Mouse (Mus musculus): Measurements from ENCODE around the gene Slc9a6.

DNA sequence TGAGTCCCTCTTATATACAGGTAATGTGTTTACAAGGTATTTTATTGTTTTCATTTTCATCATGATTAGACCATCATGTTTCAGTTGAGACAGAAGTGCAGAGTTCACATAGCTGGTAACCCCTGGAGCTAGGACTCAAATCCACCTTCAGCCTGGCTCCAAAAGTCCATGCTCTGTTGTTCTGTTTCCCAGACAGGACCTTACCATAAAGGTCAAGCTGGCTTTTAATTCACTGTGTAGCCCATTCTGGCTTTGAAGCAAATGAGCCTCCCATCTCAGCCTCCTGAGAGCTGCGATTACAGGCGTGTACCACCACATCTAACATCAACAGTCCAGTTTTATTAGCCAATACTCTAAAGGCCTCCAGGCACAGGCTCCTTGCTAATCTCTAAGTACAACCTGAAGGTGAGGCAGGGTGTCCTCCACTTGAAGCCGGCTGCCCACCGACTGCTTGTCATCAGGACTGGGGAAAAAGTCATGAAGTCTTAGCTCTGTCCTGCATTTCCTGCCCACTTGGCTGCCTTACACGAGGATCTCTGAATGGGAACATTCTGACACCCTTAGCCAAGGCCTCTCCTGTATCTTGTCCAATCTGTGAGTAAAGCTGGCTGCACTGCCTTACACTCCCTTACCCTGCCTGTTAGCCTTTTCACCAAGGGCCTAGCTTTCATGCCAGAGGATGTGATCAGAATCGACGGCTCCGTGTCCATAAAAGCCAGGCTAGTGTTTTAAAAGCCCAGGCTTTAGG, 55.8 kb downstream of the Slc9a6 start:
- TF ChIP-seq POLR2A (IDR thresholded peaks at IDR 0.05; ENCODE audit: control insufficient read depth in 1 of 2, insufficient read depth in 1 of 2, low read depth in 1 of 2, low read length in 2 of 2, poor library complexity in 1 of 2) (no peak), CTCF (IDR thresholded peaks at IDR 0.05 in 2 of 3, conservative IDR thresholded peaks at IDR 0.05 in 1 of 3; ENCODE audit: control insufficient read depth in 1 of 3, insufficient read depth in 1 of 3, low read depth in 2 of 3, low read length in 3 of 3, poor library complexity in 1 of 3, severe bottlenecking in 1 of 3) (no peak), USF1 (IDR thresholded peaks at IDR 0.05; ENCODE audit: low read depth, low read length) (no peak), EP300 (IDR thresholded peaks at IDR 0.05; ENCODE audit: low read depth in 1 of 2, low read length in 2 of 2) (no peak)
